Mouse (Mus musculus) intestine, embryonic 16.5 days (tissue): ENCODE results near the gene Prkn. TPM values are rescaled to one million over a fixed set of nuclear protein-coding genes. Genes with fewer than 3 reads are reported as not detected.

Experiments used
- ATAC-seq: fragments of 200-750 bp; cut with Nextera tagmentation; 2 replicates; pipeline ENCODE4 v1.8.0; 2017; ENCODE audit warnings: moderate TSS enrichment, moderate library complexity
- H3K27ac ChIP-seq: fragments of 300-500 bp; sonication (generic); 2 replicates; pipeline ENCODE4 v1.5.1; 2014; ENCODE audit warnings: mild to moderate bottlenecking, low read length
- H3K27me3 ChIP-seq: fragments of 300-500 bp; sonication (generic); replicated peaks from 2 replicates; pipeline ENCODE4 v1.6.1; 2014; ENCODE audit warnings: low read length, control low read depth, mixed read lengths; ENCODE audit not compliant: control insufficient read depth, insufficient read depth
- H3K36me3 ChIP-seq: fragments of 300-500 bp; sonication (generic); 2 replicates; pipeline ENCODE4 v1.6.1; 2014; ENCODE audit warnings: low read length, control low read depth; ENCODE audit not compliant: control insufficient read depth, insufficient read depth
- H3K4me1 ChIP-seq: fragments of 300-500 bp; sonication (generic); 2 replicates; pipeline ENCODE4 v1.6.1; 2014; ENCODE audit warnings: low read length, control low read depth, mixed read lengths; ENCODE audit not compliant: control insufficient read depth, insufficient read depth
- H3K4me2 ChIP-seq: fragments of 300-500 bp; sonication (generic); 2 replicates; pipeline ENCODE4 v1.6.1; 2014; ENCODE audit warnings: low read depth, low read length, control low read depth
- H3K4me3 ChIP-seq: fragments of 300-500 bp; sonication (generic); 2 replicates; pipeline ENCODE4 v1.5.1; 2014; ENCODE audit warnings: mild to moderate bottlenecking, low read length
- H3K9ac ChIP-seq: fragments of 300-500 bp; sonication (generic); 2 replicates; pipeline ENCODE4 v1.6.1; 2014; ENCODE audit warnings: low read depth, low read length
- H3K9me3 ChIP-seq: fragments of 300-500 bp; sonication (generic); 2 replicates; pipeline ENCODE4 v1.6.1; 2016; ENCODE audit warnings: low read length, control low read depth; ENCODE audit not compliant: control insufficient read depth
- WGBS: fragments of 180-500 bp; shearing (Covaris S2); extraction: QIAGEN DNeasy Blood & Tissue Kit; methylation state at CpG from one replicate; pipeline ENCODE4 v1.1.7; 2014; 5-methylcytosine and 5-hydroxymethylcytosine counted together
- polyA plus RNA-seq: library from polyadenylated mRNA; unstranded; fragments of >200 nt; fragmentation: Nextera tagmentation; extraction: Ambion mirVana; gene quantifications from 2 replicates; pipeline ENCODE4 v1.2.1, GENCODE M21; 2015

The Prkn gene
- polyA plus RNA-seq, 1 experiment from 2014 or later: 1.3 TPM

GRCm38 (mm10) chr17:11038272-11038671 lies 198.1 kb downstream of the Prkn start:
- WGBS: 97% methylated on average over 1 of the region's 1 CpGs
- ATAC-seq: no peak

GRCm38 (mm10) chr17:11058986-11059385 lies 218.8 kb downstream of the Prkn start:
- Histone ChIP-seq H3K36me3 (no peaks in the 10 kb centered on the region), H3K27me3 (no peaks in the 10 kb centered on the region), H3K9ac (no peak overlapping the region), H3K4me1 (no peaks in the 10 kb centered on the region), H3K9me3 (no peaks in the 10 kb centered on the region), H3K27ac (no peak overlapping the region), H3K4me2 (no peak overlapping the region), H3K4me3 (no peak overlapping the region)
- ATAC-seq: no peak
- WGBS: 92% methylated on average over 1 of the region's 1 CpGs

More at GRCm38 (mm10) chr17:11038272-11038671, 198.1 kb downstream of the Prkn start:
- no peak overlapping the region for H3K4me3 ChIP-seq
- H3K4me1 ChIP-seq: no peaks in the 10 kb centered on the region
- H3K4me2 ChIP-seq: no peak overlapping the region
- no peak overlapping the region for H3K9ac ChIP-seq
- no peak overlapping the region for H3K27ac ChIP-seq
- H3K9me3 ChIP-seq: no peaks in the 10 kb centered on the region
- no peaks in the 10 kb centered on the region for H3K27me3 ChIP-seq
- no peaks in the 10 kb centered on the region for H3K36me3 ChIP-seq

GRCm38 (mm10) chr17:11067076-11067703 lies 227.0 kb downstream of the Prkn start:
- H3K4me2 ChIP-seq: 0 out of 2 replicates have a peak overlapping the region, but pooled peaks have one; percentile 1
- H3K27ac ChIP-seq: no peak overlapping the region
- no peak for ATAC-seq
- no peaks in the 10 kb centered on the region for H3K36me3 ChIP-seq
- H3K9ac ChIP-seq: no peak overlapping the region
- 0 out of 2 replicates have a peak, but pooled peaks cover 5% of the 10 kb centered on the region for H3K4me1 ChIP-seq
- 8% methylated on average over 16 of the region's 16 CpGs for WGBS
- H3K27me3 ChIP-seq: no peaks in the 10 kb centered on the region
- no peaks in the 10 kb centered on the region for H3K9me3 ChIP-seq
- H3K4me3 ChIP-seq: no peak overlapping the region

GRCm38 (mm10) chr17:11067704-11068475 lies 227.7 kb downstream of the Prkn start:
- Histone ChIP-seq H3K4me3 (no peak overlapping the region), H3K27me3 (no peaks in the 10 kb centered on the region), H3K36me3 (no peaks in the 10 kb centered on the region), H3K27ac (no peak overlapping the region), H3K9ac (no peak overlapping the region), H3K4me1 (0 out of 2 replicates have a peak, but pooled peaks cover 5% of the 10 kb centered on the region), H3K9me3 (no peaks in the 10 kb centered on the region), H3K4me2 (0 out of 2 replicates have a peak overlapping the region, but pooled peaks have one; percentile 1)
- WGBS: 20% methylated on average over 14 of the region's 14 CpGs
- ATAC-seq: peak; percentile 80; the same call in 1 of the 2 replicates

- ATAC-seq: no peak
- H3K36me3 ChIP-seq: no peaks in the 10 kb centered on the region
- no peak overlapping the region for H3K27ac ChIP-seq
- H3K4me1 ChIP-seq: 0 out of 2 replicates have a peak, but pooled peaks cover 5% of the 10 kb centered on the region
- H3K27me3 ChIP-seq: no peaks in the 10 kb centered on the region
- no peaks in the 10 kb centered on the region for H3K9me3 ChIP-seq
- no peak overlapping the region for H3K4me2 ChIP-seq
- no peak overlapping the region for H3K4me3 ChIP-seq
- H3K9ac ChIP-seq: no peak overlapping the region
Observed at GRCm38 (mm10) chr17:11070996-11071395, 230.8 kb downstream of the Prkn start.

GRCm38 (mm10) chr17:11076319-11076903 lies 236.2 kb downstream of the Prkn start:
- H3K4me1 ChIP-seq: no peaks in the 10 kb centered on the region
- H3K36me3 ChIP-seq: no peaks in the 10 kb centered on the region
- WGBS: 52% methylated on average over 6 of the region's 6 CpGs
- no peaks in the 10 kb centered on the region for H3K9me3 ChIP-seq
- H3K27ac ChIP-seq: no peak overlapping the region
- no peak for ATAC-seq
- no peak overlapping the region for H3K9ac ChIP-seq
- H3K4me2 ChIP-seq: no peak overlapping the region
- H3K4me3 ChIP-seq: no peak overlapping the region
- H3K27me3 ChIP-seq: no peaks in the 10 kb centered on the region

GRCm38 (mm10) chr17:11086492-11086891 lies 246.3 kb downstream of the Prkn start:
- H3K4me3 ChIP-seq: no peak overlapping the region
- no peaks in the 10 kb centered on the region for H3K9me3 ChIP-seq
- no peaks in the 10 kb centered on the region for H3K27me3 ChIP-seq
- ATAC-seq: no peak
- H3K36me3 ChIP-seq: no peaks in the 10 kb centered on the region
- no peak overlapping the region for H3K9ac ChIP-seq
- no peak overlapping the region for H3K4me2 ChIP-seq
- no peak overlapping the region for H3K27ac ChIP-seq
- 57% methylated on average over 1 of the region's 1 CpGs for WGBS
- no peaks in the 10 kb centered on the region for H3K4me1 ChIP-seq

- H3K9me3 ChIP-seq: no peaks in the 10 kb centered on the region
- no peak overlapping the region for H3K27ac ChIP-seq
- H3K4me2 ChIP-seq: no peak overlapping the region
- no peaks in the 10 kb centered on the region for H3K27me3 ChIP-seq
- no peaks in the 10 kb centered on the region for H3K4me1 ChIP-seq
- 69% methylated on average over 5 of the region's 5 CpGs for WGBS
- no peak for ATAC-seq
- H3K9ac ChIP-seq: no peak overlapping the region
- H3K4me3 ChIP-seq: no peak overlapping the region
- no peaks in the 10 kb centered on the region for H3K36me3 ChIP-seq
Observed at GRCm38 (mm10) chr17:11087088-11087487, 246.9 kb downstream of the Prkn start.

- 43% methylated on average over 8 of the region's 8 CpGs for WGBS
- no peak for ATAC-seq
- H3K4me1 ChIP-seq: no peaks in the 10 kb centered on the region
Observed at GRCm38 (mm10) chr17:11087823-11088222, 247.6 kb downstream of the Prkn start.

More at GRCm38 (mm10) chr17:11087823-11088222, 247.6 kb downstream of the Prkn start:
- Histone ChIP-seq H3K27me3 (no peaks in the 10 kb centered on the region), H3K4me3 (no peak overlapping the region), H3K36me3 (no peaks in the 10 kb centered on the region), H3K9ac (no peak overlapping the region), H3K27ac (no peak overlapping the region), H3K9me3 (no peaks in the 10 kb centered on the region), H3K4me2 (no peak overlapping the region)
